Comparison of ENCODE assay signal across 8 mouse cellular contexts in genomic region chr2:65238964-65239570, GRCm38 (mm10). TPM values are rescaled to one million over a fixed set of nuclear protein-coding genes. Genes with fewer than 3 reads are reported as not detected.
DNase-seq lines count a peak whose midpoint lies in the region; ATAC-seq and TF ChIP-seq lines count a peak whose summit lies in the region.

TSS of gene Cobll1 (minus strand) at chr2:65239403.

- H3K36me3 ChIP-seq in ES-E14 (ENCODE audit: control insufficient read depth, insufficient read depth, low read length, poor library complexity, severe bottlenecking), result no peaks in the 10 kb centered on the region
- H3K36me3 ChIP-seq in hindbrain, embryonic 14.5 days (replicated peaks; ENCODE audit: control insufficient read depth, insufficient read depth), result no peaks in the 10 kb centered on the region
- H3K36me3 ChIP-seq in lung, embryonic 15.5 days, result no peaks in the 10 kb centered on the region
- H3K36me3 ChIP-seq in small intestine, adult 2 months (ENCODE audit: control insufficient read depth, insufficient read depth, low read length), result no peaks in the 10 kb centered on the region

- H3K4me2 ChIP-seq in hindbrain, embryonic 14.5 days (replicated peaks), result peak within 1 kb of the TSS; percentile 80
- H3K4me2 ChIP-seq in lung, embryonic 15.5 days, result peak within 1 kb of the TSS; percentile 93

- WGBS in hindbrain, embryonic 14.5 days, result 2% methylated on average over 37 of the region's 37 CpGs
- under 1% methylated on average over 37 of the region's 37 CpGs for whole genome bisulfite sequencing in lung, embryonic 15.5 days
- under 1% methylated on average over 37 of the region's 37 CpGs for WGBS in small intestine, adult 2 months

- peak within 1 kb of the TSS; percentile 60 for H3K9ac ChIP-seq in ES-E14 (ENCODE audit: insufficient read depth, low read depth, low read length, poor library complexity, severe bottlenecking)
- peak within 1 kb of the TSS; percentile 61 for H3K9ac ChIP-seq in hindbrain, embryonic 14.5 days
- peak within 1 kb of the TSS; percentile 83 for H3K9ac ChIP-seq in lung, embryonic 15.5 days

- peaks cover 27% of the 10 kb centered on the region for H3K27me3 ChIP-seq in hindbrain, embryonic 14.5 days (ENCODE audit: control insufficient read depth, insufficient read depth, low read length)
- peaks cover 5% of the 10 kb centered on the region; the same call in 1 of the 2 replicates for H3K27me3 ChIP-seq in lung, embryonic 15.5 days
- no peaks in the 10 kb centered on the region for H3K27me3 ChIP-seq in small intestine, adult 2 months (ENCODE audit: control insufficient read depth, insufficient read depth, low read length)

- peak; percentile 6; the same call in 1 of the 2 replicates for TF ChIP-seq POLR2A in embryonic fibroblast, embryonic 13.5 days (IDR thresholded peaks at IDR 0.05; ENCODE audit: low read depth, low read length)
- no peak for TF ChIP-seq POLR2A in small intestine, adult 2 months (IDR thresholded peaks at IDR 0.05; ENCODE audit: low read depth, low read length)

- ATAC-seq in hindbrain, embryonic 14.5 days (ENCODE audit: low FRiP score), result peak; percentile 80
- ATAC-seq in lung, embryonic 15.5 days (ENCODE audit: borderline replicate concordance, extremely low read depth, low FRiP score, low TSS enrichment), result no peak

- peak within 1 kb of the TSS; percentile 81 to 88 for H3K4me3 ChIP-seq in ES-E14 (ENCODE audit: insufficient read depth in 1 of 2, low read depth in 1 of 2, low read length in 2 of 2, poor library complexity in 1 of 2, severe bottlenecking in 1 of 2)
- peak within 1 kb of the TSS; percentile 68 for H3K4me3 ChIP-seq in embryonic fibroblast, embryonic 13.5 days (ENCODE audit: insufficient read depth, low read length)
- H3K4me3 ChIP-seq in hindbrain, embryonic 14.5 days (replicated peaks; ENCODE audit: low read length), result peak within 1 kb of the TSS; percentile 71
- peak within 1 kb of the TSS; percentile 81 for H3K4me3 ChIP-seq in lung, embryonic 15.5 days
- peak within 1 kb of the TSS; percentile 98 for H3K4me3 ChIP-seq in small intestine, adult 2 months (ENCODE audit: low read depth, low read length)

- no peak within 1 kb of the TSS for H3K27ac ChIP-seq in ES-E14 (ENCODE audit: insufficient read depth, low read depth, low read length, poor library complexity, severe bottlenecking)
- peak within 1 kb of the TSS; percentile 78 for H3K27ac ChIP-seq in embryonic fibroblast, embryonic 13.5 days (ENCODE audit: insufficient read depth, low read length)
- peak within 1 kb of the TSS; percentile 26; the same call in 1 of the 2 replicates for H3K27ac ChIP-seq in hindbrain, embryonic 14.5 days
- peak within 1 kb of the TSS; percentile 96 for H3K27ac ChIP-seq in lung, embryonic 15.5 days
- peak within 1 kb of the TSS; percentile 68 for H3K27ac ChIP-seq in small intestine, adult 2 months (ENCODE audit: insufficient read depth, low read depth, low read length)

- no peak for TF ChIP-seq CTCF in embryonic fibroblast, embryonic 13.5 days (IDR thresholded peaks at IDR 0.05; ENCODE audit: borderline replicate concordance, insufficient read depth, low read length)
- TF ChIP-seq CTCF in small intestine, adult 2 months (IDR thresholded peaks at IDR 0.05; ENCODE audit: extremely low read depth, insufficient read length, insufficient replicate concordance, low read depth, low read length), result no peak

- H3K9me3 ChIP-seq in ES-E14 (ENCODE audit: control insufficient read depth, insufficient read depth, low read depth, low read length), result no peaks in the 10 kb centered on the region
- no peaks in the 10 kb centered on the region for H3K9me3 ChIP-seq in hindbrain, embryonic 14.5 days (ENCODE audit: control insufficient read depth, low read length)
- no peaks in the 10 kb centered on the region for H3K9me3 ChIP-seq in lung, embryonic 15.5 days

- H3K4me1 ChIP-seq in ES-E14 (ENCODE audit: control insufficient read depth in 2 of 2, insufficient read depth in 2 of 2, low read length in 2 of 2, poor library complexity in 1 of 2), result peaks cover 0 to 4% of the 10 kb centered on the region in 2 experiments; a peak in 1 of 4 replicates
- H3K4me1 ChIP-seq in embryonic fibroblast, embryonic 13.5 days (ENCODE audit: control insufficient read depth, insufficient read depth, low read length), result peaks cover 3% of the 10 kb centered on the region; the same call in 1 of the 2 replicates
- H3K4me1 ChIP-seq in hindbrain, embryonic 14.5 days (replicated peaks; ENCODE audit: control insufficient read depth, insufficient read depth, low read length), result 0 out of 2 replicates have a peak, but pooled peaks cover 7% of the 10 kb centered on the region
- peaks cover 9% of the 10 kb centered on the region; the same call in 1 of the 2 replicates for H3K4me1 ChIP-seq in lung, embryonic 15.5 days
- no peaks in the 10 kb centered on the region; the same call in 1 of the 2 replicates for H3K4me1 ChIP-seq in small intestine, adult 2 months (ENCODE audit: control insufficient read depth, insufficient read depth, insufficient read length, low read length)

- in situ Hi-C loops in ES-E14 (cut with MboI; ENCODE audit: low sequenced_read_pairs in 2 of 2, unreplicated experiment in 2 of 2), result no loop called here

- intact Hi-C loops in gastrocnemius, postnatal 36 days (cut with DNase I), result loop anchor here (5.0 kb wide), 1 partner anchor 92 kb away; no protein-coding TSS in a partner anchor

- DNase-seq in gastrocnemius, postnatal 4 days (ENCODE audit: low spot score in 2 of 2), result peak in 1 of 2 experiments; percentile 20
- DNase-seq in gastrocnemius, postnatal 36 days, result no peak
- DNase-seq in ES-E14 (ENCODE audit: low read depth, low spot score), result no peak
- no peak for DNase-seq in hindbrain, embryonic 14.5 days (ENCODE audit: low spot score)
- no peak for DNase-seq in c-Kit-positive CD71-positive TER-119-positive erythroid progenitor cells, embryonic 14.5 days (ENCODE audit: low spot score)

TF ChIP-seq in ES-E14, 5 proteins besides CTCF, POLR2A, EP300 and RAD21:
- TF ChIP-seq MAFK (IDR thresholded peaks at IDR 0.05; ENCODE audit: insufficient read depth, low read depth, low read length) (no peak), CHD2 (IDR thresholded peaks at IDR 0.05; ENCODE audit: low read depth, low read length) (no peak), ZC3H11A (IDR thresholded peaks at IDR 0.05; ENCODE audit: borderline replicate concordance, low read depth, low read length) (no peak), HCFC1 (IDR thresholded peaks at IDR 0.05; ENCODE audit: borderline replicate concordance, insufficient read depth, low read length) (no peak), ZNF384 (IDR thresholded peaks at IDR 0.05; ENCODE audit: low read depth, low read length) (no peak)

RNA-seq across cellular contexts. Expression of gene Cobll1, which starts in this region (rescaled TPM):
- 10 to 100 TPM; 10.4 to 11.7 TPM for total RNA-seq in gastrocnemius, postnatal 4 days (2021)
- total RNA-seq in gastrocnemius, postnatal 36 days (2021), result 1 to 10 TPM; 2.9 to 5.0 TPM
- 0.79 and 2.2 TPM in 2 replicates for total RNA-seq in ES-E14 (2012; rRNA removed)
- polyA plus RNA-seq in embryonic fibroblast, embryonic 13.5 days (2011; ENCODE audit: insufficient read length, low read depth, missing spikeins), result 15.0 and 25.5 TPM in 2 replicates
- 4.3 and 4.5 TPM in 2 replicates for polyA plus RNA-seq in hindbrain, embryonic 14.5 days (2014; fragmentation: Nextera tagmentation; extraction: Ambion mirVana)
- 7.8 and 9.2 TPM in 2 replicates for polyA plus RNA-seq in lung, embryonic 15.5 days (2015; fragmentation: Nextera tagmentation; extraction: Ambion mirVana)
- polyA plus RNA-seq in small intestine, adult 2 months (2012; rRNA removed), result 1.8 and 3.0 TPM in 2 replicates
